Mouse (Mus musculus): ENCODE results near the gene Apoc3.

Gene Apoc3

GRCm38 (mm10) chr9:46194809-46195208 lies 40.6 kb downstream of the Apoc3 start:
- DNase-seq (ENCODE audit: low read depth, low spot score), result no peak

GRCm38 (mm10) chr9:46192642-46193041 lies 42.8 kb downstream of the Apoc3 start:
- no peak for DNase-seq (ENCODE audit: low read depth, low spot score)

GRCm38 (mm10) chr9:46191644-46192043 lies 43.8 kb downstream of the Apoc3 start:
- no peak for DNase-seq (ENCODE audit: low read depth, low spot score)

GRCm38 (mm10) chr9:46191234-46191633 lies 44.2 kb downstream of the Apoc3 start:
- DNase-seq (ENCODE audit: low read depth, low spot score), result no peak

GRCm38 (mm10) chr9:46189381-46189780 lies 46.1 kb downstream of the Apoc3 start:
- no peak for DNase-seq (ENCODE audit: low read depth, low spot score)

- no peak for DNase-seq (ENCODE audit: low read depth, low spot score)
These were observed 46.5 kb downstream of the Apoc3 start for GRCm38 (mm10) chr9:46188956-46189355.

GRCm38 (mm10) chr9:46188370-46188769 lies 47.1 kb downstream of the Apoc3 start:
- DNase-seq (ENCODE audit: low read depth, low spot score), result no peak

GRCm38 (mm10) chr9:46186387-46186786 lies 49.0 kb downstream of the Apoc3 start:
- no peak for DNase-seq (ENCODE audit: low read depth, low spot score)

GRCm38 (mm10) chr9:46185191-46185590 lies 50.2 kb downstream of the Apoc3 start:
- no peak for DNase-seq (ENCODE audit: low read depth, low spot score)

GRCm38 (mm10) chr9:46184542-46184941 lies 50.9 kb downstream of the Apoc3 start:
- DNase-seq (ENCODE audit: low read depth, low spot score), result no peak

All from skeletal muscle tissue, adult 2 months (tissue).